Mouse (Mus musculus): ENCODE measurements around the gene Syngap1. TPM values are rescaled to one million over a fixed set of nuclear protein-coding genes. Genes with fewer than 3 reads are reported as not detected.

Syngap1 gene
- 3.4 TPM for polyA plus RNA-seq (2014; fragmentation: Illumina TruSeq; extraction: RNeasy Lipid Tissue Mini Kit (QIAGEN cat#74804); ENCODE audit: insufficient read depth, low read depth, low replicate concordance)

GRCm38 (mm10) chr17:26941031-26941789 lies at the start of gene Syngap1:
Syngap1 (plus strand) TSS chr17:26941253.

GRCm38 (mm10) chr17:26916711-26917482 lies 24.2 kb upstream of the Syngap1 start, which contains the start of gene Kifc5b:
Kifc5b (plus strand) TSS chr17:26917091.

GRCm38 (mm10) chr17:26932839-26933398 lies 8.1 kb upstream of the Syngap1 start, which contains the start of gene Phf1:
Phf1 (plus strand) TSS chr17:26933052.

GRCm38 (mm10) chr17:26939178-26939972 lies 1.7 kb upstream of the Syngap1 start, which contains the start of gene Cuta:
Cuta (minus strand) TSS chr17:26939569.

GRCm38 (mm10) chr17:26972703-26973574 lies 31.9 kb downstream of the Syngap1 start, which contains the start of gene Zbtb9:
Zbtb9 (plus strand) TSS chr17:26973167.

Other genes starting within 250 kb of the Syngap1 start
- gene Crebrf, start 225.6 kb upstream of the Syngap1 start, polyA plus RNA-seq (2014; fragmentation: Illumina TruSeq; extraction: RNeasy Lipid Tissue Mini Kit (QIAGEN cat#74804); ENCODE audit: insufficient read depth, low read depth, low replicate concordance) = 13.0 TPM
- 20.7 TPM for gene Bnip1, start 160.2 kb upstream of the Syngap1 start, polyA plus RNA-seq (2014; fragmentation: Illumina TruSeq; extraction: RNeasy Lipid Tissue Mini Kit (QIAGEN cat#74804); ENCODE audit: insufficient read depth, low read depth, low replicate concordance)
- gene Nkx2-5, start 96.2 kb upstream of the Syngap1 start, polyA plus RNA-seq (2014; fragmentation: Illumina TruSeq; extraction: RNeasy Lipid Tissue Mini Kit (QIAGEN cat#74804); ENCODE audit: insufficient read depth, low read depth, low replicate concordance) = 0.35 TPM
- 0.82 TPM for gene Kifc5b, start 24.2 kb upstream of the Syngap1 start, polyA plus RNA-seq (2014; fragmentation: Illumina TruSeq; extraction: RNeasy Lipid Tissue Mini Kit (QIAGEN cat#74804); ENCODE audit: insufficient read depth, low read depth, low replicate concordance)
- 49.2 TPM for gene Phf1, start 8.2 kb upstream of the Syngap1 start, polyA plus RNA-seq (2014; fragmentation: Illumina TruSeq; extraction: RNeasy Lipid Tissue Mini Kit (QIAGEN cat#74804); ENCODE audit: insufficient read depth, low read depth, low replicate concordance)
- gene Cuta, start 1.7 kb upstream of the Syngap1 start, polyA plus RNA-seq (2014; fragmentation: Illumina TruSeq; extraction: RNeasy Lipid Tissue Mini Kit (QIAGEN cat#74804); ENCODE audit: insufficient read depth, low read depth, low replicate concordance) = 116 TPM
- gene Zbtb9, start 31.9 kb downstream of the Syngap1 start, polyA plus RNA-seq (2014; fragmentation: Illumina TruSeq; extraction: RNeasy Lipid Tissue Mini Kit (QIAGEN cat#74804); ENCODE audit: insufficient read depth, low read depth, low replicate concordance) = 5.6 TPM
- 17.6 TPM for gene Bak1, start 87.8 kb downstream of the Syngap1 start, polyA plus RNA-seq (2014; fragmentation: Illumina TruSeq; extraction: RNeasy Lipid Tissue Mini Kit (QIAGEN cat#74804); ENCODE audit: insufficient read depth, low read depth, low replicate concordance)
- 5.3 TPM for gene Itpr3, start 116.1 kb downstream of the Syngap1 start, polyA plus RNA-seq (2014; fragmentation: Illumina TruSeq; extraction: RNeasy Lipid Tissue Mini Kit (QIAGEN cat#74804); ENCODE audit: insufficient read depth, low read depth, low replicate concordance)
- gene Uqcc2, start 192.7 kb downstream of the Syngap1 start, polyA plus RNA-seq (2014; fragmentation: Illumina TruSeq; extraction: RNeasy Lipid Tissue Mini Kit (QIAGEN cat#74804); ENCODE audit: insufficient read depth, low read depth, low replicate concordance) = 204 TPM
- gene Ip6k3, start 226.5 kb downstream of the Syngap1 start, polyA plus RNA-seq (2014; fragmentation: Illumina TruSeq; extraction: RNeasy Lipid Tissue Mini Kit (QIAGEN cat#74804); ENCODE audit: insufficient read depth, low read depth, low replicate concordance) = 1.3 TPM

All from lung, adult 10 weeks (tissue).